Mouse (Mus musculus) layer of hippocampus, adult 2 months (tissue): ENCODE data around the gene Nit1. TPM values are rescaled to one million over a fixed set of nuclear protein-coding genes. Genes with fewer than 3 reads are reported as not detected.
"Not testable (repeated sequence)": the region's sequence is repeated elsewhere in the genome, so short reads cannot be mapped to it uniquely, and the experiment has no call there.

ENCODE experiments used
- DNase-seq, 2 experiments: peaks; one replicate each; pipeline ENCODE4 v3.0.0; 2022; ENCODE audit warnings: low spot score in 2 of 2
- H3K27ac ChIP-seq: fragments of 200-600 bp; 2 replicates; pipeline ENCODE4 v1.8.1; 2022
- H3K4me3 ChIP-seq: fragments of 200-600 bp; 2 replicates; pipeline ENCODE4 v1.8.1; 2022; ENCODE audit warnings: mild to moderate bottlenecking
- CTCF ChIP-seq: fragments of 200-600 bp; conservative IDR thresholded peaks from 2 replicates; pipeline ENCODE4 v1.8.1; 2022; ENCODE audit warnings: antibody characterized with exemption, mild to moderate bottlenecking, moderate library complexity
- total RNA-seq, 2 experiments: library from RNA; stranded (reverse); gene quantifications; 2 replicates each; pipeline ENCODE4 v1.2.3; 2021

Nit1 gene
- total RNA-seq, 2 experiments from 2014 or later = 42.8 to 45.9 TPM

GRCm38 (mm10) chr1:171309321-171309720 is 36.1 kb downstream of the Nit1 start:
- DNase-seq = no peak
- no peak overlapping the region for H3K27ac ChIP-seq
- no peak overlapping the region for H3K4me3 ChIP-seq
- TF ChIP-seq CTCF = no peak

GRCm38 (mm10) chr1:171306157-171306556 is 39.3 kb downstream of the Nit1 start:
- H3K27ac ChIP-seq, H3K4me3 ChIP-seq, DNase-seq: not testable (repeated sequence)

GRCm38 (mm10) chr1:171298226-171298625 is 47.2 kb downstream of the Nit1 start:
- no peak for TF ChIP-seq CTCF
- H3K4me3 ChIP-seq = no peak overlapping the region
- H3K27ac ChIP-seq = no peak overlapping the region
- DNase-seq = no peak

- Histone ChIP-seq H3K27ac (peak overlapping the region; percentile 100), H3K4me3 (peak overlapping the region; percentile 95)
- DNase-seq = no peak
- no peak for TF ChIP-seq CTCF
Measured at GRCm38 (mm10) chr1:171295063-171295402, 50.4 kb downstream of the Nit1 start.

GRCm38 (mm10) chr1:171294298-171295062 is 51.0 kb downstream of the Nit1 start, which contains the start of gene Ufc1:
Ufc1 (minus strand) TSS chr1:171295024.
- peak; percentile 69 for TF ChIP-seq CTCF
- peak within 1 kb of the TSS; percentile 95 for H3K4me3 ChIP-seq
- peak within 1 kb of the TSS; percentile 100 for H3K27ac ChIP-seq
- DNase-seq = peak; percentile 76 to 79

DNA sequence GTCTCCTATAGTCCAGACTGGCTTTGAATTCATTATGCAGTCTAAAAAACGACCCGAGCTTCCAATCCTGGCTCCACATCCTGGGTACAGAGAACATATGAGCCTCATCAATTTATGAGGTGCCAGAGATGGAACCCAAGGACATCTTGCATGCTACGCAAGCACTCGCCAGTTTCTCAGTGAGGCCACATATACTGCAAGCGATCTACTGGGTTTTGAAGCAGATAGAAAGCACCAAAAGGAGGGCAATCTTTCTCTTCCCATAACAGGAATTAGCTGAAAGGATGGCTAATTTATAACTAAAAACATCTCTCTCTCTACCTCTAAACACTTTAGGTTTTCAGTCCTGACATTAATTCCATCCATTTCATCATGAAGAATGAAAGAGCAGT is 51.5 kb downstream of the Nit1 start:
- H3K27ac ChIP-seq = peak overlapping the region; percentile 100
- TF ChIP-seq CTCF = no peak
- peak overlapping the region; percentile 95 for H3K4me3 ChIP-seq
- no peak for DNase-seq

DNA sequence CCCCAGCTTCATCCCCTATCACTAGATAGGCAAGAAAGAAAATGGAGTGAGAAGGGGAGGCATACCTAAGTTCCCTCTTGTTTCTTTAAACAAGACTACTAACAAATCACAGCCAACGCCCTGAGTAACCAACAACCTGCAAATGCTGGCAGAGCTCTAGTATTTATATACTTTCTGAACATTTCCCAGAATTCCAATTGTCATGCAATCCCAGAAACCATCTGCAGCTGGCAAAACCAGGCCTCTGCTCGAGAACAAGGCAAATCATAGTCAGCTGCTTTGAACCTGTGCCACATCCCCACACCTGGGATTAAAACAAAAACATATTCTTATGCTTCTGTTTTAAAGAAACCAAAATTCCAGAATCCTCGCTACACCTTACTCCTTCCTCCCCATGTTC is 52.1 kb downstream of the Nit1 start:
- DNase-seq = no peak
- no peak for TF ChIP-seq CTCF
- Histone ChIP-seq H3K27ac (peak overlapping the region; percentile 100), H3K4me3 (peak overlapping the region; percentile 95)

GRCm38 (mm10) chr1:171288328-171288727 is 57.1 kb downstream of the Nit1 start:
- DNase-seq = no peak
- TF ChIP-seq CTCF = no peak
- H3K4me3 ChIP-seq = no peak overlapping the region; the same call in 1 of the 2 replicates
- peak overlapping the region; percentile 93 for H3K27ac ChIP-seq

Other genes starting within 250 kb of the Nit1 start
- 1 to 10 TPM in 1 of 2 experiments, under 1 TPM in 1; 0.76 to 2.4 TPM for gene Cfap126, start 231.7 kb downstream of the Nit1 start, total RNA-seq
- gene Sdhc, start 195.0 kb downstream of the Nit1 start, total RNA-seq = 100 to 1,000 TPM; 185 to 201 TPM
- gene Mpz, start 194.9 kb downstream of the Nit1 start, total RNA-seq = not detected
- gene Pcp4l1, start 149.4 kb downstream of the Nit1 start, total RNA-seq = 10 to 100 TPM; 40.4 to 40.9 TPM
- gene Nr1i3, start 131.7 kb downstream of the Nit1 start, total RNA-seq = under 1 TPM in 1 of 2 experiments, not detected in 1; 0.15 TPM
- 10 to 100 TPM; 70.8 to 76.7 TPM for gene Tomm40l, start 123.1 kb downstream of the Nit1 start, total RNA-seq
- gene Apoa2, start 120.6 kb downstream of the Nit1 start, total RNA-seq = 1 to 10 TPM; 1.2 to 1.9 TPM
- 10 to 100 TPM; 14.9 to 17.2 TPM for gene Fcer1g, start 111.3 kb downstream of the Nit1 start, total RNA-seq
- gene Adamts4, start 95.2 kb downstream of the Nit1 start, total RNA-seq = 10 to 100 TPM in 1 of 2 experiments, 1 to 10 TPM in 1; 9.6 to 10.9 TPM
- gene Ndufs2, start 94.3 kb downstream of the Nit1 start, total RNA-seq = 100 to 1,000 TPM; 254 to 273 TPM
- gene B4galt3, start 75.3 kb downstream of the Nit1 start, total RNA-seq = 10 to 100 TPM; 73.1 to 79.3 TPM
- gene Ppox, start 64.5 kb downstream of the Nit1 start, total RNA-seq = 10 to 100 TPM; 31.2 to 42.1 TPM
- 10 to 100 TPM; 61.9 to 76.6 TPM for gene Usp21, start 57.7 kb downstream of the Nit1 start, total RNA-seq
- 100 to 1,000 TPM; 105 to 113 TPM for gene Ufc1, start 50.6 kb downstream of the Nit1 start, total RNA-seq
- 10 to 100 TPM; 36.1 to 37.4 TPM for gene Dedd, start 16.5 kb downstream of the Nit1 start, total RNA-seq
- 100 to 1,000 TPM; 154 to 163 TPM for gene Pfdn2, start within 50 bp of the Nit1 start, total RNA-seq
- gene Klhdc9, start 15.2 kb upstream of the Nit1 start, total RNA-seq = 1 to 10 TPM; 7.7 to 8.7 TPM
- 1 to 10 TPM; 5.1 to 6.1 TPM for gene Nectin4, start 24.5 kb upstream of the Nit1 start, total RNA-seq
- 1 to 10 TPM; 1.9 to 2.2 TPM for gene Arhgap30, start 43.3 kb upstream of the Nit1 start, total RNA-seq
- 100 to 1,000 TPM; 126 to 128 TPM for gene Usf1, start 65.7 kb upstream of the Nit1 start, total RNA-seq
- 1 to 10 TPM; 4.1 to 5.6 TPM for gene Tstd1, start 73.2 kb upstream of the Nit1 start, total RNA-seq
- 1 to 10 TPM; 5.7 to 6.9 TPM for gene F11r, start 91.9 kb upstream of the Nit1 start, total RNA-seq
- 1 to 10 TPM; 6.2 to 7.2 TPM for gene Alyref2, start 157.8 kb upstream of the Nit1 start, total RNA-seq
- not detected for gene Itln1, start 189.6 kb upstream of the Nit1 start, total RNA-seq
- gene Cd244a, start 213.5 kb upstream of the Nit1 start, total RNA-seq = not detected